Mouse (Mus musculus): ENCODE measurements around the gene Cyp17a1. TPM values are rescaled to one million over a fixed set of nuclear protein-coding genes. Genes with fewer than 3 reads are reported as not detected.
A peak's percentile ranks its signal among the peaks of the same experiment; 100 is the strongest.

Gene Cyp17a1
- polyA plus RNA-seq, 1 experiment from 2014 or later = not detected

GRCm38 (mm10) chr19:46618322-46618721, 54.6 kb downstream of the Cyp17a1 start:
- Histone ChIP-seq H3K27ac (peak overlapping the region; percentile 1; the same call in 1 of the 2 replicates), H3K36me3 (replicated peaks) (peaks cover 32% of the 10 kb centered on the region), H3K4me1 (peaks cover 38% of the 10 kb centered on the region), H3K27me3 (ENCODE audit: poor library complexity, severe bottlenecking) (no peaks in the 10 kb centered on the region), H3K9me3 (no peaks in the 10 kb centered on the region), H3K4me3 (no peak overlapping the region)
- WGBS = 84% methylated on average over 9 of the region's 9 CpGs
- DNase-seq (ENCODE audit: extremely low spot score, low spot score) = no peak

- H3K27me3 ChIP-seq (ENCODE audit: poor library complexity, severe bottlenecking) = no peaks in the 10 kb centered on the region
- H3K4me1 ChIP-seq = peaks cover 29% of the 10 kb centered on the region
- 93% methylated on average over 8 of the region's 8 CpGs for WGBS
- no peak for DNase-seq (ENCODE audit: extremely low spot score, low spot score)
- H3K27ac ChIP-seq = no peak overlapping the region
- H3K36me3 ChIP-seq (replicated peaks) = peaks cover 40% of the 10 kb centered on the region
- H3K4me3 ChIP-seq = no peak overlapping the region
- H3K9me3 ChIP-seq = no peaks in the 10 kb centered on the region
These were observed 55.6 kb downstream of the Cyp17a1 start for GRCm38 (mm10) chr19:46617361-46617760.

Other genes starting within 250 kb of the Cyp17a1 start
- 16.6 and 19.3 TPM in 2 replicates for gene Trim8, start 171.5 kb downstream of the Cyp17a1 start, polyA plus RNA-seq (2016; fragmentation: Nextera tagmentation; extraction: Ambion mirVana)
- gene Arl3, start 100.0 kb downstream of the Cyp17a1 start, polyA plus RNA-seq (2016; fragmentation: Nextera tagmentation; extraction: Ambion mirVana) = 196 and 201 TPM in 2 replicates
- 16.6 and 17.9 TPM in 2 replicates for gene Sfxn2, start 99.8 kb downstream of the Cyp17a1 start, polyA plus RNA-seq (2016; fragmentation: Nextera tagmentation; extraction: Ambion mirVana)
- 38.4 and 43.4 TPM in 2 replicates for gene Wbp1l, start 74.1 kb downstream of the Cyp17a1 start, polyA plus RNA-seq (2016; fragmentation: Nextera tagmentation; extraction: Ambion mirVana)
- gene Borcs7, start 16.7 kb upstream of the Cyp17a1 start, polyA plus RNA-seq (2016; fragmentation: Nextera tagmentation; extraction: Ambion mirVana) = 13.7 and 13.9 TPM in 2 replicates
- 23.9 and 27.3 TPM in 2 replicates for gene As3mt, start 34.3 kb upstream of the Cyp17a1 start, polyA plus RNA-seq (2016; fragmentation: Nextera tagmentation; extraction: Ambion mirVana)
- 1.3 and 1.7 TPM in 2 replicates for gene Cnnm2, start 88.4 kb upstream of the Cyp17a1 start, polyA plus RNA-seq (2016; fragmentation: Nextera tagmentation; extraction: Ambion mirVana)